Mouse (Mus musculus): ENCODE data around the gene Tfpt. TPM values are rescaled to one million over a fixed set of nuclear protein-coding genes. Genes with fewer than 3 reads are reported as not detected.
"Not testable (repeated sequence)": the region's sequence is repeated elsewhere in the genome, so short reads cannot be mapped to it uniquely, and the experiment has no call there.

Gene Tfpt
- polyA plus RNA-seq, 1 experiment, result not detected

- TF ChIP-seq CTCF (IDR thresholded peaks at IDR 0.05; ENCODE audit: insufficient read depth, low read depth, low read length) (no peak), POLR2A (IDR thresholded peaks at IDR 0.05; ENCODE audit: insufficient read depth, low read depth, low read length) (no peak)
- Histone ChIP-seq H3K4me3 (ENCODE audit: insufficient read depth, low read depth, low read length) (no peak overlapping the region), H3K4me1 (ENCODE audit: control insufficient read depth, insufficient read depth, low read length) (no peaks in the 10 kb centered on the region), H3K27ac (ENCODE audit: insufficient read depth, low read depth, low read length) (no peak overlapping the region)
- 59% methylated on average over 3 of the region's 3 CpGs for WGBS
Observed at GRCm38 (mm10) chr7:3609082-3609481, 20.6 kb downstream of the Tfpt start.

- WGBS, result 84% methylated on average over 3 of the region's 3 CpGs
- Histone ChIP-seq H3K4me3 (ENCODE audit: insufficient read depth, low read depth, low read length) (no peak overlapping the region), H3K4me1 (ENCODE audit: control insufficient read depth, insufficient read depth, low read length) (no peaks in the 10 kb centered on the region), H3K27ac (ENCODE audit: insufficient read depth, low read depth, low read length) (no peak overlapping the region)
- TF ChIP-seq POLR2A (IDR thresholded peaks at IDR 0.05; ENCODE audit: insufficient read depth, low read depth, low read length) (no peak), CTCF (IDR thresholded peaks at IDR 0.05; ENCODE audit: insufficient read depth, low read depth, low read length) (no peak)
Observed at GRCm38 (mm10) chr7:3608668-3609067, 21.1 kb downstream of the Tfpt start.

GRCm38 (mm10) chr7:3607391-3607790 lies 22.3 kb downstream of the Tfpt start:
- 86% methylated on average over 6 of the region's 6 CpGs for WGBS
- Histone ChIP-seq H3K4me3 (ENCODE audit: insufficient read depth, low read depth, low read length) (no peak overlapping the region), H3K4me1 (ENCODE audit: control insufficient read depth, insufficient read depth, low read length) (no peaks in the 10 kb centered on the region), H3K27ac (ENCODE audit: insufficient read depth, low read depth, low read length) (no peak overlapping the region)
- TF ChIP-seq POLR2A (IDR thresholded peaks at IDR 0.05; ENCODE audit: insufficient read depth, low read depth, low read length), result no peak
- TF ChIP-seq CTCF (IDR thresholded peaks at IDR 0.05; ENCODE audit: insufficient read depth, low read depth, low read length), result no peak

DNA sequence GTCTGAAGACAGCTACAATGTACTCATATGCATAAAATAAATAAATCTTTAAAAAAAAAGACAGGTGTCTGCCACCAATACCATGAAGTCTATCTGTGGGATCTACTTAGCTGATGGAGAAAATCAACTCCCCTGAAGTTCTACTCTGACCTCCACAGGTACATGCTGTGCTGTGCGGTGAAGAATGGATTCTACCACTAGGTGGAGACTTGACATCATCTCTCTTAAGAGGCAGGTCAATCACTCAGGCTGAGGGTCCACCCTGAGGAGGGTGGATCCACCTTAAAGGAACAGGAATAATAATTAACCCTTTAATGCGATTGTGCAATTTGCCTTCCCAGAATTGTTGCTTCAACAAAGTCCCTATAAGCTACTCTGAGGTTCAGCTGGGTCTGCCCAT lies 22.9 kb downstream of the Tfpt start:
- no peak overlapping the region for H3K4me3 ChIP-seq (ENCODE audit: insufficient read depth, low read depth, low read length)
- no peak overlapping the region for H3K27ac ChIP-seq (ENCODE audit: insufficient read depth, low read depth, low read length)
- 29% methylated on average over 2 of the region's 2 CpGs for WGBS
- no peaks in the 10 kb centered on the region for H3K4me1 ChIP-seq (ENCODE audit: control insufficient read depth, insufficient read depth, low read length)
- TF ChIP-seq CTCF (IDR thresholded peaks at IDR 0.05; ENCODE audit: insufficient read depth, low read depth, low read length), result no peak

DNA sequence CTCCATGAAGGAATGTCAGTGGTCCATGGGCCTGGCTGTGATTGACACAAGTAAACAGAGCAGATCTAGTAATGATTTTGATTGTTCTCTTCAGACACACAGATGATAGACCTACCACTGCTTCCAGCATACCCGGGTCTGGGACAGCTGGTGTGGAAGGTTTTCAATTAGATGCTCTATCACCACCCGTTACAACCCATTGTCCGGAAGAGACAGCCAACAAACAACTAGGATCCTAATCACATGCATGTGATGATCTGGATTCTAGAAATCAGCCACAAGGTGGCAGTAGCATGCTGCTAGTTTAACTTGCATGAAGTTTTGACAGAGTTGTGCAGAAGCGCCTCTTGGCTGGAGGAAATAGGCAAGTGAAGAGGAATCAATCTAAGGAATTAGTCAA lies 28.6 kb downstream of the Tfpt start:
- H3K4me1 ChIP-seq (ENCODE audit: control insufficient read depth, insufficient read depth, low read length), result no peaks in the 10 kb centered on the region
- no peak overlapping the region for H3K27ac ChIP-seq (ENCODE audit: insufficient read depth, low read depth, low read length)
- TF ChIP-seq CTCF (IDR thresholded peaks at IDR 0.05; ENCODE audit: insufficient read depth, low read depth, low read length), result no peak
- no peak for TF ChIP-seq POLR2A (IDR thresholded peaks at IDR 0.05; ENCODE audit: insufficient read depth, low read depth, low read length)
- no peak overlapping the region for H3K4me3 ChIP-seq (ENCODE audit: insufficient read depth, low read depth, low read length)
- 2% methylated on average over 4 of the region's 4 CpGs for WGBS

DNA sequence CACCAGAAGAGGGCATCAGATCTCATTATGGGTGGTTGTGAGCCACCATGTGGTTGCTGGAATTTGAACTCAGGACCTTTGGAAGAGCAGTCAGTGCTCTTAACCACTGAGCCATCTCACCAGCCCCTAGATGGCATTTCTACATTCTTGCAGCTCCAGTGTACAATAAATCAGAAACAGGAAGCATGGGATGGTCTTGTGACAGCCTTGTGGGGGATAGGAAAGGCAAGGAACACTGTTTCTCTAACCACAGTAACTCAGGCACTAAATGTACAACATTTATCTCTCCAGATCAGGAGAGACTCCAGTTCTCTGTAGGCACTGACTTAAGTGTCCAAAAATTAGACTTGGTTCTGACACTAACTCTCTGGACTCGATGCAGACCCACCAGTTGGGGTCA lies 32.0 kb downstream of the Tfpt start:
- WGBS, result 51% methylated on average over 1 of the region's 1 CpGs
- not testable (repeated sequence) for H3K4me3 ChIP-seq (ENCODE audit: insufficient read depth, low read depth, low read length); H3K4me1 ChIP-seq (ENCODE audit: control insufficient read depth, insufficient read depth, low read length); H3K27ac ChIP-seq (ENCODE audit: insufficient read depth, low read depth, low read length)

- TF ChIP-seq POLR2A (IDR thresholded peaks at IDR 0.05; ENCODE audit: insufficient read depth, low read depth, low read length), result no peak
- no peak for TF ChIP-seq CTCF (IDR thresholded peaks at IDR 0.05; ENCODE audit: insufficient read depth, low read depth, low read length)
- no peak overlapping the region for H3K4me3 ChIP-seq (ENCODE audit: insufficient read depth, low read depth, low read length)
- no peak overlapping the region for H3K27ac ChIP-seq (ENCODE audit: insufficient read depth, low read depth, low read length)
- 0 out of 2 replicates have a peak, but pooled peaks cover 2% of the 10 kb centered on the region for H3K4me1 ChIP-seq (ENCODE audit: control insufficient read depth, insufficient read depth, low read length)
- 24% methylated on average over 9 of the region's 9 CpGs for WGBS
Observed at GRCm38 (mm10) chr7:3595146-3595545, 34.6 kb downstream of the Tfpt start.

- H3K4me3 ChIP-seq (ENCODE audit: insufficient read depth, low read depth, low read length), result no peak overlapping the region
- 0 out of 2 replicates have a peak, but pooled peaks cover 2% of the 10 kb centered on the region for H3K4me1 ChIP-seq (ENCODE audit: control insufficient read depth, insufficient read depth, low read length)
- TF ChIP-seq CTCF (IDR thresholded peaks at IDR 0.05; ENCODE audit: insufficient read depth, low read depth, low read length), result no peak
- TF ChIP-seq POLR2A (IDR thresholded peaks at IDR 0.05; ENCODE audit: insufficient read depth, low read depth, low read length), result no peak
- H3K27ac ChIP-seq (ENCODE audit: insufficient read depth, low read depth, low read length), result no peak overlapping the region
- 22% methylated on average over 5 of the region's 5 CpGs for WGBS
Observed at GRCm38 (mm10) chr7:3594686-3595085, 35.0 kb downstream of the Tfpt start.

DNA sequence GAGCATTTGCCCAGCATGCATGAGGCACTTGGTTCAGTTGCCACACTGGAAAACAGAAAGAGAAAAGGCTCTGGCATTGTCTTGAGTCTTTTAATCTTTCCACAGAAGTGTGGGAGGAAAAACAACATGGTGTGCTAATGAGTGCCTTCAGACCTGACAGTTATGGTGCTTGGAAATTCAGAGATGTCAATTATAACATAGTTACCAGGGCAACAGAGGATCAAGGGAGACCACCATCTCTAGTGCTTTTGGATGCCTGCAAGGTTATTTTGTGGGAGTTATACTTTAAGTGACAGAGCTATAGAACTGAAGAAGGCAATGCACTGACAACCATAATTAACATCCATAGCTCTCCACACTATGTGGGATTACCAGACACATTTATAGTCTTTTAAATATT lies 35.9 kb downstream of the Tfpt start:
- Histone ChIP-seq H3K4me1 (ENCODE audit: control insufficient read depth, insufficient read depth, low read length) (0 out of 2 replicates have a peak, but pooled peaks cover 2% of the 10 kb centered on the region), H3K4me3 (ENCODE audit: insufficient read depth, low read depth, low read length) (no peak overlapping the region), H3K27ac (ENCODE audit: insufficient read depth, low read depth, low read length) (0 out of 2 replicates have a peak overlapping the region, but pooled peaks have one; percentile 31)
- TF ChIP-seq CTCF (IDR thresholded peaks at IDR 0.05; ENCODE audit: insufficient read depth, low read depth, low read length) (no peak), POLR2A (IDR thresholded peaks at IDR 0.05; ENCODE audit: insufficient read depth, low read depth, low read length) (no peak)

GRCm38 (mm10) chr7:3591534-3591933 lies 38.2 kb downstream of the Tfpt start:
- no peak overlapping the region for H3K27ac ChIP-seq (ENCODE audit: insufficient read depth, low read depth, low read length)
- TF ChIP-seq POLR2A (IDR thresholded peaks at IDR 0.05; ENCODE audit: insufficient read depth, low read depth, low read length) (no peak), CTCF (IDR thresholded peaks at IDR 0.05; ENCODE audit: insufficient read depth, low read depth, low read length) (no peak)
- H3K4me3 ChIP-seq (ENCODE audit: insufficient read depth, low read depth, low read length), result no peak overlapping the region
- peaks cover 6% of the 10 kb centered on the region for H3K4me1 ChIP-seq (ENCODE audit: control insufficient read depth, insufficient read depth, low read length)
- WGBS, result 79% methylated on average over 1 of the region's 1 CpGs

Measured in olfactory bulb, adult 2 months (tissue).